Mouse (Mus musculus) G1E (cell line): ENCODE measurements around the gene Kcnq1.

Source experiments
- CTCF ChIP-seq: IDR thresholded peaks from 2 replicates; pipeline ENCODE4 v1.5.1; 2012; ENCODE audit warnings: low read depth, low read length, inconsistent platforms, mixed read lengths
- GATA1 ChIP-seq: IDR thresholded peaks from 2 replicates; pipeline ENCODE4 v1.6.1; 2012; ENCODE audit warnings: borderline replicate concordance, low read length, inconsistent platforms, mixed read lengths
- GATA2 ChIP-seq: IDR thresholded peaks from 2 replicates; pipeline ENCODE4 v1.6.1; 2012; ENCODE audit warnings: low read depth, low read length, inconsistent platforms, borderline replicate concordance
- POLR2AphosphoS5 ChIP-seq: IDR thresholded peaks from 2 replicates; pipeline ENCODE4 v1.6.1; 2012; ENCODE audit warnings: low read depth, low read length, inconsistent platforms; ENCODE audit not compliant: insufficient replicate concordance
- TAL1 ChIP-seq: conservative IDR thresholded peaks from 2 replicates; pipeline ENCODE4 v1.6.1; 2012; ENCODE audit warnings: low read depth, low read length, inconsistent platforms, mixed read lengths

- no peak for TF ChIP-seq GATA1
- no peak for TF ChIP-seq CTCF
- TF ChIP-seq TAL1, result no peak
- no peak for TF ChIP-seq GATA2
- no peak for TF ChIP-seq POLR2AphosphoS5
Observed at GRCm38 (mm10) chr7:143116521-143116920, 10.4 kb downstream of the Kcnq1 start.
